Mouse (Mus musculus) bone marrow macrophage, adult 2 months (primary cell): ENCODE measurements around the gene Erc2.

ENCODE experiments used
- CTCF ChIP-seq: IDR thresholded peaks from 2 replicates; pipeline ENCODE4 v1.5.1; 2012; ENCODE audit warnings: low read depth, mild to moderate bottlenecking, low read length, moderate library complexity
- POLR2A ChIP-seq: IDR thresholded peaks from 2 replicates; pipeline ENCODE4 v1.6.1; 2012; ENCODE audit warnings: mild to moderate bottlenecking, low read depth, low read length, borderline replicate concordance

DNA sequence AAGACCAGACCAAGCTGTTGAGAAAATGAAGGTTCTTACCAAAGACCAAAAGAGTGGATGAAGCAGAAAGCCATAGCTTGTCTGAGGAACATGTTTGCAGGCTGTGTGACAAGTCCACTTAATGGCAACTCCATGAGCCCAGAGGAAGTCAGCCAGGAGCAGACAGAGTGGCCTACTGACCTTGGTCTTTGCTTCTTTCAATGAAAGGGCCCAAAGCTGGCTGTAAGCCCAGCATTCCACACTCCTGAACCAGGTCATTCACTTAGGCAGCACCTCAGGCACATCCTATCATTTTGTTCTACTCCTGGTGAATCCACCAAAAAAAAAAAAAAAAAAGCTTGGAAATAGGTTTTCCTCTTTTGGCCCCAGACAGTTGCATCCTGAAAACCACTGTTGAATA lies 664.3 kb downstream of the Erc2 start:
- no peak for TF ChIP-seq POLR2A
- TF ChIP-seq CTCF = no peak
